Mouse (Mus musculus) frontal cortex, adult (tissue): ENCODE measurements at regions not wholly inside any gene's neighbourhood (a gene's known extent, or its start where the extent isn't known, plus 50 kb on each side); places are given as distances from the start of the nearest gene placed in this dataset.
A peak's percentile ranks its signal among the peaks of the same experiment; 100 is the strongest.

Source experiments
- ATAC-seq: cut with Nextera tagmentation; 2 replicates; pipeline ENCODE4 v1.9.2; 2017; ENCODE audit warnings: mild to moderate bottlenecking, moderate library complexity, mixed read lengths; ENCODE audit not compliant: low TSS enrichment

GRCm38 (mm10) chr14:99431697-99432096 lies 133.2 kb downstream of the Klf5 start:
- no peak for ATAC-seq

- no peak for ATAC-seq
These were observed 136.2 kb downstream of the Klf5 start for GRCm38 (mm10) chr14:99434645-99435044.

GRCm38 (mm10) chr14:99435512-99435911 lies 137.0 kb downstream of the Klf5 start:
- ATAC-seq = no peak

- no peak for ATAC-seq
These were observed 137.6 kb downstream of the Klf5 start for GRCm38 (mm10) chr14:99436051-99436450.

- ATAC-seq = no peak
These were observed 150.6 kb downstream of the Klf5 start for GRCm38 (mm10) chr14:99449112-99449511.

- ATAC-seq = no peak
These were observed 151.4 kb downstream of the Klf5 start for GRCm38 (mm10) chr14:99449870-99450269.

- no peak for ATAC-seq
These were observed 152.8 kb downstream of the Klf5 start for GRCm38 (mm10) chr14:99451110-99451795.

GRCm38 (mm10) chr14:99453916-99454315 lies 155.4 kb downstream of the Klf5 start:
- peak; percentile 55 for ATAC-seq

GRCm38 (mm10) chr14:99456555-99456954 lies 158.1 kb downstream of the Klf5 start:
- ATAC-seq = no peak

GRCm38 (mm10) chr14:99457573-99457972 lies 159.1 kb downstream of the Klf5 start:
- no peak for ATAC-seq

- ATAC-seq = no peak
These were observed 173.6 kb downstream of the Klf5 start for GRCm38 (mm10) chr14:99472111-99472510.

GRCm38 (mm10) chr14:99475271-99475670 lies 176.8 kb downstream of the Klf5 start:
- ATAC-seq = no peak

- ATAC-seq = no peak
These were observed 182.0 kb downstream of the Klf5 start for GRCm38 (mm10) chr14:99480325-99481077.

GRCm38 (mm10) chr14:99487981-99488380 lies 189.5 kb downstream of the Klf5 start:
- ATAC-seq = no peak

GRCm38 (mm10) chr14:99493197-99493596 lies 194.7 kb downstream of the Klf5 start:
- no peak for ATAC-seq

- ATAC-seq = no peak
These were observed 195.2 kb downstream of the Klf5 start for GRCm38 (mm10) chr14:99493659-99494058.

- ATAC-seq = 0 out of 2 replicates have a peak, but pooled peaks have one; percentile 23
These were observed 201.2 kb downstream of the Klf5 start for GRCm38 (mm10) chr14:99499502-99500266.

GRCm38 (mm10) chr14:99504909-99505308 lies 206.4 kb downstream of the Klf5 start:
- ATAC-seq = no peak

- ATAC-seq = no peak
These were observed 211.4 kb downstream of the Klf5 start for GRCm38 (mm10) chr14:99509696-99510536.

- ATAC-seq = no peak
These were observed 217.0 kb downstream of the Klf5 start for GRCm38 (mm10) chr14:99515474-99515873.

GRCm38 (mm10) chr14:99516703-99517102 lies 218.2 kb downstream of the Klf5 start:
- no peak for ATAC-seq

- no peak for ATAC-seq
These were observed 221.9 kb downstream of the Klf5 start for GRCm38 (mm10) chr14:99520343-99520742.
